Mouse (Mus musculus) spleen, adult 2 months (tissue): ENCODE results near the gene Zbp1.

Experiments
- CTCF ChIP-seq: fragments of 200-500 bp; IDR thresholded peaks from 2 replicates; pipeline ENCODE4 v1.5.1; 2011; ENCODE audit warnings: mild to moderate bottlenecking, inconsistent platforms; ENCODE audit not compliant: insufficient read depth, insufficient read length, insufficient replicate concordance; ENCODE audit errors: extremely low read depth
- POLR2A ChIP-seq: fragments of 200-500 bp; IDR thresholded peaks from 2 replicates; pipeline ENCODE4 v1.6.1; 2011; ENCODE audit warnings: low read depth, low read length, inconsistent platforms

DNA sequence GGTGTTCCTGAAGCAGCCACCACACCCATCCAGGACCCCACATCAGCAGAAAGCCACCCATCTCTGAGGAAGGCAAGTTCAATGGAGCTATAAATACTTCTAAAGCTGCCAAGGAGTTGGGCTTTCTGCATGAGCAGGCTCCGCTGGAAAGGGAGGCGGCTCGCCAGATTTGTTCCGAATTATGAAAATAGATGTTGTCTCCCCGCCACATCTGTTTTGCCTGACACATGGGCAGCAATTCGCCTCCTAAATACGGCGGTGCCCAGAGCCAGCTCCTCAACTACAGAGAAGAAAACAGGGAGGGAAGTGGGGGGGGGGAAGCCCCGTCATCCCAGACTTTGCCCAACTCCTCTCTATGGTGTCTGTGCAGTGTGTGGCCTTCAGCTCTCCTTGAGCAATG is 33.0 kb upstream of the Zbp1 start:
- TF ChIP-seq CTCF (no peak), POLR2A (no peak)
